Mouse (Mus musculus) cerebellum, adult 9-11 months (tissue): Measurements from ENCODE around the gene Il1rapl1.
A peak's percentile ranks its signal among the peaks of the same experiment; 100 is the strongest.

Experiments
- DNase-seq: peaks from one replicate; pipeline ENCODE4 v3.0.0; 2022

The Il1rapl1 gene

GRCm38 (mm10) chrX:88115609-88116073 lies at the start of gene Il1rapl1:
TSS of gene Il1rapl1 (minus strand) at chrX:88115645.
- DNase-seq = peak; percentile 50

GRCm38 (mm10) chrX:88158037-88158436 lies 42.6 kb upstream of the Il1rapl1 start:
- DNase-seq = no peak

- DNase-seq = no peak
Measured at GRCm38 (mm10) chrX:88125612-88126011, 10.2 kb upstream of the Il1rapl1 start.

GRCm38 (mm10) chrX:88120070-88120469 lies 4.6 kb upstream of the Il1rapl1 start:
- DNase-seq = no peak

- DNase-seq = no peak
Measured at GRCm38 (mm10) chrX:88117858-88118257, 2.4 kb upstream of the Il1rapl1 start.

GRCm38 (mm10) chrX:88116326-88116725 lies 881 bp upstream of the Il1rapl1 start:
- no peak for DNase-seq

- peak; percentile 46 for DNase-seq
Measured at GRCm38 (mm10) chrX:88113561-88113960, 1.9 kb downstream of the Il1rapl1 start.

- no peak for DNase-seq
Measured at GRCm38 (mm10) chrX:88112254-88112653, 3.2 kb downstream of the Il1rapl1 start.

GRCm38 (mm10) chrX:88109733-88110132 lies 5.7 kb downstream of the Il1rapl1 start:
- DNase-seq = peak; percentile 67

GRCm38 (mm10) chrX:88093936-88094569 lies 21.4 kb downstream of the Il1rapl1 start:
- peak; percentile 73 for DNase-seq

GRCm38 (mm10) chrX:88089873-88090272 lies 25.6 kb downstream of the Il1rapl1 start:
- DNase-seq = no peak

GRCm38 (mm10) chrX:88072741-88073419 lies 42.6 kb downstream of the Il1rapl1 start:
- peak; percentile 59 for DNase-seq

GRCm38 (mm10) chrX:88070368-88070767 lies 45.1 kb downstream of the Il1rapl1 start:
- peak; percentile 53 for DNase-seq

GRCm38 (mm10) chrX:88043556-88043955 lies 71.9 kb downstream of the Il1rapl1 start:
- DNase-seq = no peak

GRCm38 (mm10) chrX:88038984-88039383 lies 76.5 kb downstream of the Il1rapl1 start:
- DNase-seq = no peak

- no peak for DNase-seq
Measured at GRCm38 (mm10) chrX:87897172-87897571, 218.3 kb downstream of the Il1rapl1 start.

GRCm38 (mm10) chrX:87891916-87892315 lies 223.5 kb downstream of the Il1rapl1 start:
- DNase-seq = no peak

GRCm38 (mm10) chrX:87854107-87854506 lies 261.3 kb downstream of the Il1rapl1 start:
- no peak for DNase-seq

GRCm38 (mm10) chrX:87813884-87814283 lies 301.6 kb downstream of the Il1rapl1 start:
- DNase-seq = no peak

- peak; percentile 35 for DNase-seq
Measured at GRCm38 (mm10) chrX:87807717-87808116, 307.7 kb downstream of the Il1rapl1 start.

- DNase-seq = peak; percentile 44
Measured at GRCm38 (mm10) chrX:87793011-87793410, 322.4 kb downstream of the Il1rapl1 start.

GRCm38 (mm10) chrX:87710589-87710988 lies 404.9 kb downstream of the Il1rapl1 start:
- peak; percentile 78 for DNase-seq

- no peak for DNase-seq
Measured at GRCm38 (mm10) chrX:87663856-87664255, 451.6 kb downstream of the Il1rapl1 start.

- no peak for DNase-seq
Measured at GRCm38 (mm10) chrX:87655644-87656043, 459.8 kb downstream of the Il1rapl1 start.
